In genomic region chr2:49450931-49451636, GRCm38 (mm10) we compare ENCODE assay signal across 8 mouse cellular contexts. TPM values are rescaled to one million over a fixed set of nuclear protein-coding genes. Genes with fewer than 3 reads are reported as not detected.
DNase-seq lines count a peak whose midpoint lies in the region; ATAC-seq lines count a peak whose summit lies in the region.

Gene Epc2 (plus strand): TSS chr2:49451486.

- no peaks in the 10 kb centered on the region for H3K36me3 ChIP-seq in megakaryocyte, embryonic 14.5 days (replicated peaks; ENCODE audit: low read length)

- no peaks in the 10 kb centered on the region for H3K9me3 ChIP-seq in megakaryocyte, embryonic 14.5 days

- DNase-seq in adrenal gland, adult (ENCODE audit: inconsistent age in 2 of 2, low spot score in 1 of 2) = peak; percentile 88 to 96
- peak; percentile 80 for DNase-seq in embryo, embryonic 10 days (ENCODE audit: low spot score)
- DNase-seq in gastrocnemius, postnatal 10 days = peak; percentile 86
- peak; percentile 47 to 74 for DNase-seq in left cerebral cortex, adult 9 months (ENCODE audit: low spot score in 2 of 2)
- peak; percentile 77 for DNase-seq in right cerebral cortex, adult 2 months (ENCODE audit: low spot score in 2 of 2)
- peak; percentile 40 for DNase-seq in urinary bladder, postnatal 10 days (ENCODE audit: low spot score)

- H3K4me3 ChIP-seq in megakaryocyte, embryonic 14.5 days (replicated peaks) = peak within 1 kb of the TSS; percentile 99

- H3K27me3 ChIP-seq in megakaryocyte, embryonic 14.5 days (replicated peaks) = no peaks in the 10 kb centered on the region

- ATAC-seq in inflammation-experienced regulatory T-cells, adult 6 months = peak; percentile 7

- H3K4me1 ChIP-seq in megakaryocyte, embryonic 14.5 days = peaks cover 11% of the 10 kb centered on the region; the same call in 1 of the 2 replicates

RNA-seq across cellular contexts. Expression of gene Epc2, which starts in this region (rescaled TPM):
- total RNA-seq in gastrocnemius, postnatal 10 days (2021) = 10 to 100 TPM; 17.2 to 17.5 TPM
- polyA plus RNA-seq in inflammation-experienced regulatory T-cells, adult 6 months (2017; shearing (Covaris generic)) = 10 to 100 TPM in 1 of 3 experiments, 1 to 10 TPM in 2; 6.4 to 11.9 (median 8.4) TPM
- 0.35 and 0.65 TPM in 2 replicates for polyA plus RNA-seq in megakaryocyte, embryonic 14.5 days (2012; ENCODE audit: insufficient read depth, low replicate concordance)

Comparison
In these comparisons a context has a peak if more than half of its experiments do, and no peak if none do; other contexts are left out.
1. Peak in every context shown above with its lines: DNase-seq, ATAC-seq and H3K4me3 ChIP-seq.
2. DNase-seq: peak in every context shown above with its lines; median percentile 92 in adrenal gland, adult; 86 in gastrocnemius, postnatal 10 days; 80 in embryo, embryonic 10 days; 77 in right cerebral cortex, adult 2 months; 60 in left cerebral cortex, adult 9 months; 40 in urinary bladder, postnatal 10 days.